ENCODE assay signal across 18 mouse cellular contexts in genomic region chr9:123206948-123207347, GRCm38 (mm10). TPM values are rescaled to one million over a fixed set of nuclear protein-coding genes. Genes with fewer than 3 reads are reported as not detected.
DNase-seq lines count a peak whose midpoint lies in the region; ATAC-seq lines count a peak whose summit lies in the region.
"Had no signal": no experiment of that assay in that cellular context is flagged by ENCODE, and none has a peak within 500 bp of the region (broad histone marks: within the 10 kb centered on the region; RNA-seq: fewer than 3 reads in every experiment).

No protein-coding gene starts in this region.

- peaks cover 6% of the 10 kb centered on the region for H3K4me1 ChIP-seq in intestine, embryonic 16.5 days (ENCODE audit: control insufficient read depth, insufficient read depth, low read length)
- H3K4me1 ChIP-seq: embryonic facial prominence, embryonic 12.5 days; forebrain, embryonic 13.5 days; hindbrain, embryonic 10.5 days; limb, embryonic 12.5 days had no signal

- H3K36me3 ChIP-seq in intestine, embryonic 16.5 days (ENCODE audit: control insufficient read depth, insufficient read depth, low read length) = no peaks in the 10 kb centered on the region
- H3K36me3 ChIP-seq: embryonic facial prominence, embryonic 12.5 days; heart, embryonic 12.5 days; hindbrain, embryonic 10.5 days; limb, embryonic 12.5 days had no signal

- no peak overlapping the region for H3K4me2 ChIP-seq in intestine, embryonic 16.5 days (ENCODE audit: low read depth, low read length)
- H3K4me2 ChIP-seq: embryonic facial prominence, embryonic 12.5 days; forebrain, embryonic 13.5 days; heart, embryonic 12.5 days; limb, embryonic 12.5 days had no signal

- H3K9me3 ChIP-seq in intestine, embryonic 16.5 days (ENCODE audit: control insufficient read depth, low read length) = no peaks in the 10 kb centered on the region
- H3K9me3 ChIP-seq: embryonic facial prominence, embryonic 12.5 days; forebrain, embryonic 13.5 days; heart, embryonic 12.5 days; hindbrain, embryonic 10.5 days; limb, embryonic 12.5 days had no signal

- DNase-seq in adrenal gland, postnatal 10 days = peak; percentile 29
- DNase-seq in adrenal gland, adult 8-10 months = no peak
- peak; percentile 19 to 47 for DNase-seq in kidney, postnatal 4 days
- peak; percentile 40 for DNase-seq in lung, postnatal 10 days
- no peak for DNase-seq in ovary, postnatal 36 days (ENCODE audit: low spot score)
- DNase-seq in layer of hippocampus, adult 9-10 months (ENCODE audit: low spot score) = no peak
- no peak for DNase-seq in layer of hippocampus, postnatal 10 days (ENCODE audit: low spot score in 2 of 2)
- DNase-seq: adrenal gland, adult 2 months; gastrocnemius, postnatal 10 days; right cerebral cortex, postnatal 25 days had no signal

- H3K9ac ChIP-seq in intestine, embryonic 16.5 days (ENCODE audit: low read depth, low read length) = no peak overlapping the region
- H3K9ac ChIP-seq: embryonic facial prominence, embryonic 12.5 days; forebrain, embryonic 13.5 days; heart, embryonic 12.5 days; limb, embryonic 12.5 days had no signal

- H3K4me3 ChIP-seq in intestine, embryonic 16.5 days (ENCODE audit: low read length) = no peak overlapping the region
- H3K4me3 ChIP-seq: embryonic facial prominence, embryonic 12.5 days; forebrain, embryonic 13.5 days; heart, embryonic 12.5 days; hindbrain, embryonic 10.5 days; limb, embryonic 12.5 days; megakaryocyte, embryonic 14.5 days had no signal

- ATAC-seq in intestine, embryonic 16.5 days = peak; percentile 81
- ATAC-seq: forebrain, embryonic 13.5 days had no signal

- H3K27me3 ChIP-seq in intestine, embryonic 16.5 days (replicated peaks; ENCODE audit: control insufficient read depth, insufficient read depth, low read length) = no peaks in the 10 kb centered on the region
- H3K27me3 ChIP-seq: embryonic facial prominence, embryonic 12.5 days; forebrain, embryonic 13.5 days; heart, embryonic 12.5 days; limb, embryonic 12.5 days had no signal

- WGBS in intestine, embryonic 16.5 days = 69% methylated on average over 2 of the region's 2 CpGs

- peak overlapping the region; percentile 7; the same call in 1 of the 2 replicates for H3K27ac ChIP-seq in intestine, embryonic 16.5 days (ENCODE audit: low read length)
- H3K27ac ChIP-seq: embryonic facial prominence, embryonic 12.5 days; forebrain, embryonic 13.5 days; hindbrain, embryonic 10.5 days; limb, embryonic 12.5 days had no signal

RNA-seq across cellular contexts. Expression of gene Cdcp1, which starts 8.9 kb away (rescaled TPM):
- under 1 TPM; 0.48 to 0.99 TPM for total RNA-seq in adrenal gland, postnatal 10 days (2021)
- under 1 TPM; 0.12 to 0.32 (median 0.20) TPM for total RNA-seq in adrenal gland, adult 8-10 months (2022)
- 14.1 and 14.2 TPM in 2 replicates for polyA plus RNA-seq in intestine, embryonic 16.5 days (2015; fragmentation: Nextera tagmentation; extraction: Ambion mirVana)
- under 1 TPM in 1 of 2 experiments, not detected in 1; 0.09 TPM for total RNA-seq in layer of hippocampus, postnatal 10 days (2021)
- total RNA-seq: gastrocnemius, postnatal 10 days; layer of hippocampus, adult 18-20 months had no signal
- polyA plus RNA-seq: forebrain, embryonic 13.5 days had no signal

RNA-seq across cellular contexts. Expression of gene Tmem158, which starts 53.6 kb away (rescaled TPM):
- 10 to 100 TPM; 13.6 to 16.1 TPM for total RNA-seq in adrenal gland, postnatal 10 days (2021)
- total RNA-seq in adrenal gland, adult 8-10 months (2022) = 1 to 10 TPM; 7.5 to 8.2 (median 7.8) TPM
- polyA plus RNA-seq in intestine, embryonic 16.5 days (2015; fragmentation: Nextera tagmentation; extraction: Ambion mirVana) = 1.7 and 6.0 TPM in 2 replicates
- 10 to 100 TPM; 70.7 to 72.0 TPM for total RNA-seq in layer of hippocampus, postnatal 10 days (2021)

RNA-seq across cellular contexts. Expression of gene Clec3b, which starts 56.2 kb away (rescaled TPM):
- total RNA-seq in adrenal gland, postnatal 10 days (2021) = 10 to 100 TPM; 51.8 to 56.9 TPM
- total RNA-seq in adrenal gland, adult 8-10 months (2022) = 10 to 100 TPM; 13.5 to 23.8 (median 20.1) TPM
- polyA plus RNA-seq in intestine, embryonic 16.5 days (2015; fragmentation: Nextera tagmentation; extraction: Ambion mirVana) = 0.27 and 0.42 TPM in 2 replicates
- 1 to 10 TPM; 7.2 to 7.4 TPM for total RNA-seq in layer of hippocampus, postnatal 10 days (2021)
- polyA plus RNA-seq: heart, embryonic 12.5 days; hindbrain, embryonic 10.5 days; limb, embryonic 12.5 days had no signal

Comparison
In these comparisons a context has a peak if more than half of its experiments do, and no peak if none do; other contexts are left out.
1. DNase-seq: peak in adrenal gland, postnatal 10 days (single experiment), kidney, postnatal 4 days (2 of 2) and lung, postnatal 10 days (single experiment); none in adrenal gland, adult 8-10 months (single experiment), ovary, postnatal 36 days (single experiment), layer of hippocampus, adult 9-10 months (single experiment) and layer of hippocampus, postnatal 10 days (0 of 2).
2. RNA of gene Tmem158, which starts 53.6 kb away (total RNA-seq): 70.7 to 72.0 TPM in layer of hippocampus, postnatal 10 days; 13.6 to 16.1 TPM in adrenal gland, postnatal 10 days and 7.5 to 8.2 TPM in adrenal gland, adult 8-10 months; every median in the first group is over 4 times any median in the second.